Mouse (Mus musculus) lung, embryonic 16.5 days (tissue): ENCODE measurements around the gene Calhm2. TPM values are rescaled to one million over a fixed set of nuclear protein-coding genes. Genes with fewer than 3 reads are reported as not detected.
"Not testable (repeated sequence)": the region's sequence is repeated elsewhere in the genome, so short reads cannot be mapped to it uniquely, and the experiment has no call there.

Experiments
- ATAC-seq: fragments of 200-750 bp; cut with Nextera tagmentation; 2 replicates; pipeline ENCODE4 v1.8.0; 2017; ENCODE audit warnings: low read depth, mild to moderate bottlenecking, moderate library complexity
- H3K27ac ChIP-seq: fragments of 300-500 bp; sonication (generic); 2 replicates; pipeline ENCODE4 v1.5.1; 2014; ENCODE audit warnings: mild to moderate bottlenecking, control low read depth, low read length
- H3K27me3 ChIP-seq: fragments of 300-500 bp; sonication (generic); 2 replicates; pipeline ENCODE4 v1.6.1; 2014; ENCODE audit warnings: low read depth, low read length, mixed read lengths; ENCODE audit not compliant: control insufficient read depth, insufficient read depth
- H3K36me3 ChIP-seq: fragments of 300-500 bp; sonication (generic); 2 replicates; pipeline ENCODE4 v1.6.1; 2014; ENCODE audit warnings: low read length; ENCODE audit not compliant: control insufficient read depth, insufficient read depth
- H3K4me1 ChIP-seq: fragments of 300-500 bp; sonication (generic); replicated peaks from 2 replicates; pipeline ENCODE4 v1.6.1; 2014; ENCODE audit warnings: low read length, mixed read lengths; ENCODE audit not compliant: control insufficient read depth, insufficient read depth
- H3K4me2 ChIP-seq: fragments of 300-500 bp; sonication (generic); 2 replicates; pipeline ENCODE4 v1.6.1; 2014; ENCODE audit warnings: low read depth, low read length, control low read depth
- H3K4me3 ChIP-seq: fragments of 300-500 bp; sonication (generic); 2 replicates; pipeline ENCODE4 v1.5.1; 2014; ENCODE audit warnings: mild to moderate bottlenecking, low read length, control low read depth
- H3K9ac ChIP-seq: fragments of 300-500 bp; sonication (generic); 2 replicates; pipeline ENCODE4 v1.6.1; 2014; ENCODE audit warnings: low read length, control low read depth
- H3K9me3 ChIP-seq: fragments of 300-500 bp; sonication (generic); 2 replicates; pipeline ENCODE4 v1.6.1; 2016; ENCODE audit warnings: low read length; ENCODE audit not compliant: control insufficient read depth
- WGBS: fragments of 180-500 bp; shearing (Covaris S2); extraction: QIAGEN DNeasy Blood & Tissue Kit; methylation state at CpG from one replicate; pipeline ENCODE4 v1.1.7; 2014; 5-methylcytosine and 5-hydroxymethylcytosine counted together
- polyA plus RNA-seq: library from polyadenylated mRNA; unstranded; fragments of >200 nt; fragmentation: Nextera tagmentation; extraction: Ambion mirVana; gene quantifications from 2 replicates; pipeline ENCODE4 v1.2.1, GENCODE M21; 2015

The Calhm2 gene
- polyA plus RNA-seq, 1 experiment from 2014 or later = 7.8 TPM

- no peak within 1 kb of the TSS for H3K4me2 ChIP-seq
- H3K27ac ChIP-seq = no peak within 1 kb of the TSS
- no peak within 1 kb of the TSS for H3K4me3 ChIP-seq
- H3K27me3 ChIP-seq = no peaks in the 10 kb centered on the region
- H3K9ac ChIP-seq = no peak within 1 kb of the TSS
- ATAC-seq = no peak
- no peaks in the 10 kb centered on the region for H3K9me3 ChIP-seq
- no peaks in the 10 kb centered on the region for H3K4me1 ChIP-seq
- no peaks in the 10 kb centered on the region for H3K36me3 ChIP-seq
- 75% methylated on average over 11 of the region's 11 CpGs for WGBS
Measured at GRCm38 (mm10) chr19:47157664-47158063, 19.6 kb upstream of the Calhm2 start, which contains the start of gene Calhm3. TSS of gene Calhm3 (minus strand) at chr19:47157764.

GRCm38 (mm10) chr19:47153767-47154166, 15.7 kb upstream of the Calhm2 start:
- Histone ChIP-seq H3K27ac (no peak overlapping the region), H3K9ac (no peak overlapping the region), H3K4me1 (no peaks in the 10 kb centered on the region; the same call in 1 of the 2 replicates), H3K36me3 (no peaks in the 10 kb centered on the region), H3K4me3 (no peak overlapping the region), H3K9me3 (no peaks in the 10 kb centered on the region), H3K27me3 (peaks cover 4% of the 10 kb centered on the region; the same call in 1 of the 2 replicates), H3K4me2 (no peak overlapping the region)
- no peak for ATAC-seq
- WGBS = 83% methylated on average over 7 of the region's 7 CpGs

GRCm38 (mm10) chr19:47152062-47152369, 13.9 kb upstream of the Calhm2 start:
- WGBS = 59% methylated on average over 12 of the region's 12 CpGs
- Histone ChIP-seq H3K27ac (no peak overlapping the region), H3K4me3 (no peak overlapping the region), H3K9me3 (no peaks in the 10 kb centered on the region), H3K4me1 (no peaks in the 10 kb centered on the region; the same call in 1 of the 2 replicates), H3K9ac (no peak overlapping the region), H3K27me3 (peaks cover 4% of the 10 kb centered on the region; the same call in 1 of the 2 replicates), H3K4me2 (peak overlapping the region; percentile 43; the same call in 1 of the 2 replicates), H3K36me3 (no peaks in the 10 kb centered on the region)
- ATAC-seq = no peak

DNA sequence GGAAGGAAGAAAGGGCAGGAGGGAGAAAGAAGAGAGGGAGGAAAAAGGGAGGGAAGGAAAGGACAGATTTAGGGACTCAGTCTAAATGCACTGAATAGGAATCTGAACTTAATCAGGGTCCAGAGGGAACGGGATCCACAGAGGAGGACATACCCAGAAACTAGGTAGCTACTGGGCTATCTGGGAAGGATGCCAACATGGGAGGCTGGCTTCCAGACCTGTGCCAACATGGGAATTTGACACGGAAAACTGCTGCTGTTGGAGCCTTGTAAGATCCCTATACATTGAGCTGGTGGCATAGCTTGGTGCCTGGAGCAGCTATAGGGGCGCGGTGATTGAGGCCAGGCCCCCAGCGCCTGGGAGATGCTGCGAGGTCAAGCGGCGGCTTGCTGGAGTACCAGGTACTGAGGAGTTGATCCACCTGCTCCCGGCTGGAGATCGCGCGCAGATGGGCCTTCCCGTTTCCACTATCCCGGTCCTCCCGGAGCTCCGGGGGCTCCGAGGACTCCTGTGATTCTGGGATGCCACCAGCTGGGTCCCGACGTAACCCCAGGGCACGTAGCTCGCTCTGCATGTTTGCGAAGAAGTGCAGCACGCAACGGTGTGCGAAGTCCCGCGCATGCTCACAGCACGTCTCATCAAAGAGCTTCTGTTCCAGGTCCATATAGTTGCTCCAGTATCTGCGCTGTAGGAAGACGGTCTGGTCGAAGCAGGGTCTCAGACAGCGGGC, 13.4 kb upstream of the Calhm2 start:
- peaks cover 4% of the 10 kb centered on the region; the same call in 1 of the 2 replicates for H3K27me3 ChIP-seq
- WGBS = 21% methylated on average over 32 of the region's 32 CpGs
- H3K9me3 ChIP-seq = no peaks in the 10 kb centered on the region
- H3K27ac ChIP-seq = no peak overlapping the region
- H3K4me2 ChIP-seq = peak overlapping the region; percentile 43
- no peaks in the 10 kb centered on the region for H3K36me3 ChIP-seq
- no peaks in the 10 kb centered on the region; the same call in 1 of the 2 replicates for H3K4me1 ChIP-seq
- peak overlapping the region; percentile 27 for H3K4me3 ChIP-seq
- no peak for ATAC-seq
- no peak overlapping the region for H3K9ac ChIP-seq

DNA sequence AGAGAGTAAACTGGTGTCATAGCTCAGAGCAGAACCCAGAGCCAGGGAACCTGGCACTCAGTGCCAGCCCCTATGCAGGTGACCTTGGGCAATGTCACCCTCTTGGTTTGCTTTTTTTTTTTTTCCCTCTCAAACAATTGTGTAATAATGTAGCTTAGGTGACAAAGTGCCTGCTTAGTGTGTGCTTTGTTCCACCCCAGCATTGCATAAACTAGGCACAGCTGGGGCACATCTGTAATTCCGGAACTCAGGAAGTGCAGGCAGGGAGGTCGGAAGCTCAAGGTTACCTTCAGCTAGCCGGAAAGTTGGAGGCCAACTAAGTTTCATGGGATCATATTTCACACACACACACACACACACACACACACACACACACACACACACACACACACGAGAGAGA, 11.8 kb upstream of the Calhm2 start:
- no peaks in the 10 kb centered on the region for H3K36me3 ChIP-seq
- WGBS = 24% methylated on average over 4 of the region's 4 CpGs
- H3K27ac ChIP-seq = no peak overlapping the region
- no peak overlapping the region for H3K9ac ChIP-seq
- H3K27me3 ChIP-seq = peaks cover 4% of the 10 kb centered on the region; the same call in 1 of the 2 replicates
- H3K9me3 ChIP-seq = no peaks in the 10 kb centered on the region
- ATAC-seq = no peak
- no peaks in the 10 kb centered on the region; the same call in 1 of the 2 replicates for H3K4me1 ChIP-seq
- no peak overlapping the region for H3K4me3 ChIP-seq
- no peak overlapping the region for H3K4me2 ChIP-seq

- ATAC-seq = no peak
- Histone ChIP-seq H3K4me1 (no peaks in the 10 kb centered on the region; the same call in 1 of the 2 replicates), H3K4me2 (no peak overlapping the region), H3K36me3 (no peaks in the 10 kb centered on the region), H3K9ac (no peak overlapping the region), H3K27me3 (peaks cover 4% of the 10 kb centered on the region; the same call in 1 of the 2 replicates), H3K27ac (no peak overlapping the region), H3K4me3 (no peak overlapping the region), H3K9me3 (no peaks in the 10 kb centered on the region)
- WGBS = 64% methylated on average over 5 of the region's 5 CpGs
Measured at GRCm38 (mm10) chr19:47148267-47148847, 10.3 kb upstream of the Calhm2 start.

GRCm38 (mm10) chr19:47144154-47144553, 6.1 kb upstream of the Calhm2 start, which contains the start of gene Calhm1:
TSS of gene Calhm1 (minus strand) at chr19:47144254.
- H3K4me1 ChIP-seq = no peaks in the 10 kb centered on the region
- H3K36me3 ChIP-seq = no peaks in the 10 kb centered on the region
- no peak for ATAC-seq
- H3K9me3 ChIP-seq = no peaks in the 10 kb centered on the region
- no peak within 1 kb of the TSS for H3K27ac ChIP-seq
- no peak within 1 kb of the TSS for H3K4me3 ChIP-seq
- no peak within 1 kb of the TSS for H3K4me2 ChIP-seq
- no peaks in the 10 kb centered on the region for H3K27me3 ChIP-seq
- H3K9ac ChIP-seq = no peak within 1 kb of the TSS
- 90% methylated on average over 6 of the region's 6 CpGs for WGBS

- 65% methylated on average over 6 of the region's 6 CpGs for WGBS
- H3K9me3 ChIP-seq = no peaks in the 10 kb centered on the region
Measured at GRCm38 (mm10) chr19:47142438-47142837, 4.3 kb upstream of the Calhm2 start.

GRCm38 (mm10) chr19:47139611-47140010, 1.5 kb upstream of the Calhm2 start:
- WGBS = 27% methylated on average over 7 of the region's 7 CpGs
- peaks cover 17% of the 10 kb centered on the region for H3K4me1 ChIP-seq
- H3K9ac ChIP-seq, H3K27me3 ChIP-seq, ATAC-seq, H3K9me3 ChIP-seq, H3K4me2 ChIP-seq, H3K27ac ChIP-seq, H3K4me3 ChIP-seq, H3K36me3 ChIP-seq: not testable (repeated sequence)

More at GRCm38 (mm10) chr19:47142438-47142837, 4.3 kb upstream of the Calhm2 start:
- no peaks in the 10 kb centered on the region for H3K27me3 ChIP-seq
- H3K4me2 ChIP-seq = no peak overlapping the region
- H3K4me3 ChIP-seq = no peak overlapping the region
- no peak overlapping the region for H3K9ac ChIP-seq
- no peak overlapping the region for H3K27ac ChIP-seq
- H3K4me1 ChIP-seq = peaks cover 8% of the 10 kb centered on the region; the same call in 1 of the 2 replicates
- H3K36me3 ChIP-seq = no peaks in the 10 kb centered on the region
- ATAC-seq = no peak
